ENCODE assay signal across 23 mouse cellular contexts in the genomic region with DNA sequence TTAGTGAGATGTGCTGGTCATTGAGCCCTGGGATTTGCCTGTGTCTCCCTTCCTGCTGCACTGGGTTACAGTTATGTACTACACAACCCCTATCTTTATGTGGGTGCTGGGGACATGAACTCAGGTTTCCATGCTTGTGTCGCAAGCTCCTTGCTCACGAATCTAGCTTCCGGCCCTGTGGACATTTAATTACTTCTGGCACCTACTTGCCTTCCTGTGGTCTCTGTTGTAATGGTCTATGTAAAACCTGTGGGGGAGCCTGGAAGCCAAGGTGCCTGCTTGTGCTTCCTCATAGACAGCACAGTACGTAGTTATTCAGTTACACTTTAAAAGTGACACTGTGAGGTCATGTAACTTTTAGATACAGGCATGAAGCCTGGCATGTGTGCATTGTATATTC. TPM values are rescaled to one million over a fixed set of nuclear protein-coding genes. Genes with fewer than 3 reads are reported as not detected.
DNase-seq lines count a peak whose midpoint lies in the region; ATAC-seq and TF ChIP-seq lines count a peak whose summit lies in the region.
"Had no signal": no experiment of that assay in that cellular context is flagged by ENCODE, and none has a peak within 500 bp of the region (broad histone marks: within the 10 kb centered on the region; RNA-seq: fewer than 3 reads in every experiment).

No protein-coding gene starts in this region.

- no peak overlapping the region for H3K4me3 ChIP-seq in heart, embryonic 15.5 days
- no peak overlapping the region for H3K4me3 ChIP-seq in heart, embryonic 11.5 days (ENCODE audit: low read depth, low read length)
- H3K4me3 ChIP-seq in olfactory bulb, adult 2 months (ENCODE audit: insufficient read depth, low read depth, low read length), result no peak overlapping the region
- H3K4me3 ChIP-seq in cerebellum, adult 2 months (replicated peaks; ENCODE audit: insufficient read depth, low read depth, low read length), result no peak overlapping the region
- H3K4me3 ChIP-seq: embryonic facial prominence, embryonic 12.5 days; hindbrain, embryonic 12.5 days; liver, embryonic 15.5 days; lung, embryonic 15.5 days; megakaryocyte, embryonic 14.5 days; midbrain, embryonic 12.5 days had no signal

- H3K9ac ChIP-seq in heart, embryonic 15.5 days, result no peak overlapping the region
- no peak overlapping the region for H3K9ac ChIP-seq in heart, embryonic 11.5 days (ENCODE audit: low read depth, low read length)
- H3K9ac ChIP-seq: embryonic facial prominence, embryonic 12.5 days; hindbrain, embryonic 12.5 days; liver, embryonic 15.5 days; lung, embryonic 15.5 days; midbrain, embryonic 12.5 days had no signal

- H3K36me3 ChIP-seq in heart, embryonic 15.5 days, result no peaks in the 10 kb centered on the region
- H3K36me3 ChIP-seq in heart, embryonic 11.5 days (ENCODE audit: control insufficient read depth, insufficient read depth, low read length), result no peaks in the 10 kb centered on the region
- H3K36me3 ChIP-seq: embryonic facial prominence, embryonic 12.5 days; hindbrain, embryonic 12.5 days; liver, embryonic 15.5 days; lung, embryonic 15.5 days; midbrain, embryonic 12.5 days had no signal

- POLR2A ChIA-PET in Patski (lab: Charles Lee), result interaction anchor here (0.9 kb wide), 1 partner anchor 443 kb away, joined by 4 read pairs; no protein-coding TSS in a partner anchor

- CTCF ChIA-PET in Patski (lab: Charles Lee), result interaction anchor here (1.1 kb wide), 1 partner anchor 43 kb away, joined by 3 read pairs; no protein-coding TSS in a partner anchor

- TF ChIP-seq POLR2A in olfactory bulb, adult 2 months (IDR thresholded peaks at IDR 0.05; ENCODE audit: insufficient read depth, low read depth, low read length), result no peak
- no peak for TF ChIP-seq POLR2A in cerebellum, adult 2 months (IDR thresholded peaks at IDR 0.05; ENCODE audit: borderline replicate concordance, insufficient read depth, low read length)

- DNase-seq in Patski (ENCODE audit: low read depth, low spot score), result no peak
- DNase-seq in cerebellum, adult 2 months, result no peak
- DNase-seq in c-Kit-positive CD71-positive TER-119-positive erythroid progenitor cells, embryonic 14.5 days (ENCODE audit: low spot score), result no peak
- DNase-seq: adrenal gland, adult 8-10 months; cerebellum, adult 11-12 months; cerebellum, postnatal 14 days; kidney, adult 9 months; kidney, postnatal 10 days; layer of hippocampus, adult 9-11 months; liver; thymus, postnatal 4 days had no signal

- in situ Hi-C loops in Patski (cut with MboI; ENCODE audit: low pct_unique_long_range_greater_than_20kb), result no loop called here

- 76% methylated on average over 4 of the region's 4 CpGs for WGBS in heart, embryonic 15.5 days
- 88% methylated on average over 4 of the region's 4 CpGs for WGBS in heart, embryonic 11.5 days (ENCODE audit: insufficient replicate concordance)
- WGBS in olfactory bulb, adult 2 months, result 93% methylated on average over 4 of the region's 4 CpGs
- 91% methylated on average over 4 of the region's 4 CpGs for WGBS in cerebellum, adult 2 months

- H3K4me1 ChIP-seq in heart, embryonic 15.5 days (replicated peaks), result peaks cover 14% of the 10 kb centered on the region
- H3K4me1 ChIP-seq in heart, embryonic 11.5 days (ENCODE audit: control insufficient read depth, insufficient read depth, low read length), result 0 out of 2 replicates have a peak, but pooled peaks cover 9% of the 10 kb centered on the region
- H3K4me1 ChIP-seq in olfactory bulb, adult 2 months (ENCODE audit: control insufficient read depth, insufficient read depth, low read length), result peaks cover 36% of the 10 kb centered on the region
- no peaks in the 10 kb centered on the region for H3K4me1 ChIP-seq in cerebellum, adult 2 months (ENCODE audit: control insufficient read depth, insufficient read depth, low read length)
- H3K4me1 ChIP-seq: embryonic facial prominence, embryonic 12.5 days; liver, embryonic 15.5 days; lung, embryonic 15.5 days had no signal

- no peaks in the 10 kb centered on the region for H3K27me3 ChIP-seq in heart, embryonic 15.5 days
- H3K27me3 ChIP-seq in heart, embryonic 11.5 days (ENCODE audit: control insufficient read depth, insufficient read depth, low read length), result no peaks in the 10 kb centered on the region
- H3K27me3 ChIP-seq in Patski, result no peaks in the 10 kb centered on the region
- H3K27me3 ChIP-seq in cerebellum, adult 2 months (ENCODE audit: control insufficient read depth, insufficient read depth, low read length), result no peaks in the 10 kb centered on the region
- H3K27me3 ChIP-seq: embryonic facial prominence, embryonic 12.5 days; hindbrain, embryonic 12.5 days; liver, embryonic 15.5 days; lung, embryonic 15.5 days; megakaryocyte, embryonic 14.5 days; midbrain, embryonic 12.5 days had no signal

- ATAC-seq in heart, embryonic 15.5 days (replicated peaks; ENCODE audit: insufficient number of reproducible peaks, insufficient read depth, low FRiP score, low read depth), result no peak
- ATAC-seq in heart, embryonic 11.5 days (replicated peaks; ENCODE audit: insufficient number of reproducible peaks, low FRiP score, low TSS enrichment), result no peak
- ATAC-seq in Patski, result peak; percentile 52
- peak; percentile 88 for ATAC-seq in megakaryocyte, adult 5-6 weeks (ENCODE audit: poor library complexity, severe bottlenecking)
- ATAC-seq: forebrain, embryonic 14.5 days; intestine, embryonic 16.5 days had no signal

- no peak overlapping the region for H3K4me2 ChIP-seq in heart, embryonic 15.5 days
- no peak overlapping the region for H3K4me2 ChIP-seq in heart, embryonic 11.5 days
- H3K4me2 ChIP-seq: embryonic facial prominence, embryonic 12.5 days; hindbrain, embryonic 12.5 days; liver, embryonic 15.5 days; lung, embryonic 15.5 days; midbrain, embryonic 12.5 days had no signal

- H3K9me3 ChIP-seq in heart, embryonic 15.5 days (replicated peaks), result no peaks in the 10 kb centered on the region
- H3K9me3 ChIP-seq in heart, embryonic 11.5 days (replicated peaks; ENCODE audit: control insufficient read depth, low read length), result no peaks in the 10 kb centered on the region
- H3K9me3 ChIP-seq: embryonic facial prominence, embryonic 12.5 days; hindbrain, embryonic 12.5 days; liver, embryonic 15.5 days; lung, embryonic 15.5 days; megakaryocyte, embryonic 14.5 days; midbrain, embryonic 12.5 days had no signal

- 0 out of 2 replicates have a peak overlapping the region, but pooled peaks have one; percentile 20 for H3K27ac ChIP-seq in heart, embryonic 15.5 days
- H3K27ac ChIP-seq in heart, embryonic 11.5 days (ENCODE audit: low read depth, low read length), result no peak overlapping the region
- H3K27ac ChIP-seq in olfactory bulb, adult 2 months (ENCODE audit: insufficient read depth, low read depth, low read length), result 0 out of 2 replicates have a peak overlapping the region, but pooled peaks have one; percentile 22
- no peak overlapping the region for H3K27ac ChIP-seq in cerebellum, adult 2 months (ENCODE audit: insufficient read depth, low read length)
- H3K27ac ChIP-seq: embryonic facial prominence, embryonic 12.5 days; hindbrain, embryonic 12.5 days; liver, embryonic 15.5 days; lung, embryonic 15.5 days; midbrain, embryonic 12.5 days had no signal

- no peak for TF ChIP-seq CTCF in Patski (IDR thresholded peaks at IDR 0.05)
- no peak for TF ChIP-seq CTCF in olfactory bulb, adult 2 months (IDR thresholded peaks at IDR 0.05; ENCODE audit: insufficient read depth, low read depth, low read length)
- no peak for TF ChIP-seq CTCF in cerebellum, adult 2 months (IDR thresholded peaks at IDR 0.05; ENCODE audit: borderline replicate concordance, insufficient read depth, low read depth, low read length)

RNA-seq across cellular contexts. Expression of a gene that starts 43.5 kb away (rescaled TPM):
- polyA plus RNA-seq in heart, embryonic 15.5 days (2015; fragmentation: Nextera tagmentation; extraction: Ambion mirVana), result 46.6 and 57.7 TPM in 2 replicates
- 77.2 and 78.2 TPM in 2 replicates for polyA plus RNA-seq in heart, embryonic 11.5 days (2014; fragmentation: Nextera tagmentation; extraction: Ambion mirVana)
- polyA plus RNA-seq in Patski (2021), result 77.1 TPM
- 20.0 and 22.6 TPM in 2 replicates for total RNA-seq in megakaryocyte, adult 5-6 weeks (2015)
- total RNA-seq in megakaryocyte, adult 5-6 weeks (2017), result 47.8 and 51.9 TPM in 2 replicates
- polyA plus RNA-seq in olfactory bulb, adult 2 months (2012; ENCODE audit: insufficient read depth, insufficient read length, low replicate concordance, missing spikeins), result 429 TPM in 1 of 2 replicates, not detected in the other
- 120 and 128 TPM in 2 replicates for polyA plus RNA-seq in cerebellum, adult 2 months (2012; rRNA removed)

RNA-seq across cellular contexts. Expression of a gene that starts 44.1 kb away (rescaled TPM):
- 3.8 and 6.9 TPM in 2 replicates for polyA plus RNA-seq in heart, embryonic 15.5 days (2015; fragmentation: Nextera tagmentation; extraction: Ambion mirVana)
- 3.3 and 5.6 TPM in 2 replicates for polyA plus RNA-seq in heart, embryonic 11.5 days (2014; fragmentation: Nextera tagmentation; extraction: Ambion mirVana)
- 7.5 TPM for polyA plus RNA-seq in Patski (2021)
- total RNA-seq in megakaryocyte, adult 5-6 weeks (2015), result 1.5 and 3.6 TPM in 2 replicates
- 3.9 and 4.5 TPM in 2 replicates for total RNA-seq in megakaryocyte, adult 5-6 weeks (2017)
- polyA plus RNA-seq in olfactory bulb, adult 2 months (2012; ENCODE audit: insufficient read depth, insufficient read length, low replicate concordance, missing spikeins), result not detected in 2 replicates
- polyA plus RNA-seq in cerebellum, adult 2 months (2012; rRNA removed), result 14.6 and 16.0 TPM in 2 replicates

Comparison
In these comparisons a context has a peak if more than half of its experiments do, and no peak if none do; other contexts are left out.
1. H3K27ac ChIP-seq: peak in heart, embryonic 15.5 days (single experiment) and olfactory bulb, adult 2 months (single experiment); none in heart, embryonic 11.5 days (single experiment) and cerebellum, adult 2 months (single experiment).
2. ATAC-seq: peak in Patski (single experiment) and megakaryocyte, adult 5-6 weeks (single experiment); none in heart, embryonic 15.5 days (single experiment) and heart, embryonic 11.5 days (single experiment).